Mouse (Mus musculus): ENCODE results near the gene Ccnf. TPM values are rescaled to one million over a fixed set of nuclear protein-coding genes. Genes with fewer than 3 reads are reported as not detected.

Ccnf gene
- polyA plus RNA-seq, 1 experiment from 2014 or later = 49.4 TPM

GRCm38 (mm10) chr17:24224741-24225140 is 26.5 kb downstream of the Ccnf start:
- Histone ChIP-seq H3K9ac (no peak overlapping the region), H3K9me3 (replicated peaks) (no peaks in the 10 kb centered on the region), H3K4me3 (no peak overlapping the region), H3K4me1 (replicated peaks) (peaks cover 8% of the 10 kb centered on the region), H3K27me3 (replicated peaks) (no peaks in the 10 kb centered on the region), H3K36me3 (peaks cover 75% of the 10 kb centered on the region), H3K4me2 (no peak overlapping the region), H3K27ac (ENCODE audit: poor library complexity, severe bottlenecking) (0 out of 2 replicates have a peak overlapping the region, but pooled peaks have one; percentile 15)
- WGBS = 90% methylated on average over 10 of the region's 10 CpGs
- no peak for ATAC-seq (ENCODE audit: insufficient number of reproducible peaks, low FRiP score)

GRCm38 (mm10) chr17:24223513-24223912 is 27.8 kb downstream of the Ccnf start:
- peaks cover 65% of the 10 kb centered on the region for H3K36me3 ChIP-seq
- H3K9ac ChIP-seq = no peak overlapping the region
- H3K4me3 ChIP-seq = no peak overlapping the region
- H3K4me1 ChIP-seq (replicated peaks) = peaks cover 14% of the 10 kb centered on the region
- 89% methylated on average over 5 of the region's 5 CpGs for WGBS
- H3K27ac ChIP-seq (ENCODE audit: poor library complexity, severe bottlenecking) = no peak overlapping the region
- H3K4me2 ChIP-seq = no peak overlapping the region
- no peaks in the 10 kb centered on the region for H3K9me3 ChIP-seq (replicated peaks)
- no peak for ATAC-seq (ENCODE audit: insufficient number of reproducible peaks, low FRiP score)
- H3K27me3 ChIP-seq (replicated peaks) = no peaks in the 10 kb centered on the region

GRCm38 (mm10) chr17:24222653-24223052 is 28.6 kb downstream of the Ccnf start:
- Histone ChIP-seq H3K36me3 (peaks cover 65% of the 10 kb centered on the region), H3K9ac (no peak overlapping the region), H3K4me2 (no peak overlapping the region), H3K9me3 (replicated peaks) (no peaks in the 10 kb centered on the region), H3K27ac (ENCODE audit: poor library complexity, severe bottlenecking) (no peak overlapping the region), H3K4me1 (replicated peaks) (peaks cover 14% of the 10 kb centered on the region), H3K4me3 (no peak overlapping the region), H3K27me3 (replicated peaks) (no peaks in the 10 kb centered on the region)
- no peak for ATAC-seq (ENCODE audit: insufficient number of reproducible peaks, low FRiP score)
- 79% methylated on average over 6 of the region's 6 CpGs for WGBS

- 2% methylated on average over 41 of the region's 41 CpGs for WGBS
- H3K4me2 ChIP-seq = peak within 1 kb of the TSS; percentile 81
- H3K27me3 ChIP-seq (replicated peaks) = no peaks in the 10 kb centered on the region
- H3K9ac ChIP-seq = peak within 1 kb of the TSS; percentile 77
- ATAC-seq (ENCODE audit: insufficient number of reproducible peaks, low FRiP score) = peak; percentile 92
- H3K4me3 ChIP-seq = peak within 1 kb of the TSS; percentile 74
- H3K27ac ChIP-seq (ENCODE audit: poor library complexity, severe bottlenecking) = peak within 1 kb of the TSS; percentile 33
- no peaks in the 10 kb centered on the region for H3K9me3 ChIP-seq (replicated peaks)
- peaks cover 61% of the 10 kb centered on the region for H3K36me3 ChIP-seq
- H3K4me1 ChIP-seq (replicated peaks) = peaks cover 14% of the 10 kb centered on the region
These were observed 30.6 kb downstream of the Ccnf start, which contains the start of gene Tedc2 for GRCm38 (mm10) chr17:24220435-24221411. TSS of gene Tedc2 (minus strand) at chr17:24220851.

- peaks cover 19% of the 10 kb centered on the region for H3K4me1 ChIP-seq (replicated peaks)
- H3K4me3 ChIP-seq = no peak overlapping the region
- H3K4me2 ChIP-seq = no peak overlapping the region
- no peak for ATAC-seq (ENCODE audit: insufficient number of reproducible peaks, low FRiP score)
- no peaks in the 10 kb centered on the region for H3K27me3 ChIP-seq (replicated peaks)
- H3K27ac ChIP-seq (ENCODE audit: poor library complexity, severe bottlenecking) = no peak overlapping the region
- no peaks in the 10 kb centered on the region for H3K9me3 ChIP-seq (replicated peaks)
- 79% methylated on average over 4 of the region's 4 CpGs for WGBS
- H3K9ac ChIP-seq = no peak overlapping the region
- H3K36me3 ChIP-seq = peaks cover 33% of the 10 kb centered on the region
These were observed 34.4 kb downstream of the Ccnf start for GRCm38 (mm10) chr17:24216836-24217235.

GRCm38 (mm10) chr17:24213186-24213585 is 38.1 kb downstream of the Ccnf start:
- Histone ChIP-seq H3K9me3 (replicated peaks) (no peaks in the 10 kb centered on the region), H3K4me2 (no peak overlapping the region), H3K4me1 (replicated peaks) (peaks cover 33% of the 10 kb centered on the region), H3K36me3 (peaks cover 29% of the 10 kb centered on the region), H3K27me3 (replicated peaks) (peaks cover 13% of the 10 kb centered on the region), H3K9ac (no peak overlapping the region), H3K27ac (ENCODE audit: poor library complexity, severe bottlenecking) (no peak overlapping the region), H3K4me3 (no peak overlapping the region)
- no peak for ATAC-seq (ENCODE audit: insufficient number of reproducible peaks, low FRiP score)
- 73% methylated on average over 6 of the region's 6 CpGs for WGBS

GRCm38 (mm10) chr17:24212441-24213018 is 38.8 kb downstream of the Ccnf start:
- H3K27me3 ChIP-seq (replicated peaks) = peaks cover 20% of the 10 kb centered on the region
- WGBS = 37% methylated on average over 5 of the region's 5 CpGs
- no peak for ATAC-seq (ENCODE audit: insufficient number of reproducible peaks, low FRiP score)
- H3K27ac ChIP-seq (ENCODE audit: poor library complexity, severe bottlenecking) = no peak overlapping the region
- peak overlapping the region; percentile 83 for H3K4me2 ChIP-seq
- peaks cover 23% of the 10 kb centered on the region for H3K36me3 ChIP-seq
- no peaks in the 10 kb centered on the region for H3K9me3 ChIP-seq (replicated peaks)
- H3K4me3 ChIP-seq = peak overlapping the region; percentile 50; the same call in 1 of the 2 replicates
- no peak overlapping the region for H3K9ac ChIP-seq
- peaks cover 39% of the 10 kb centered on the region for H3K4me1 ChIP-seq (replicated peaks)

- 2% methylated on average over 37 of the region's 37 CpGs for WGBS
These were observed 39.4 kb downstream of the Ccnf start for GRCm38 (mm10) chr17:24211631-24212440.

GRCm38 (mm10) chr17:24210591-24210990 is 40.7 kb downstream of the Ccnf start:
- ATAC-seq (ENCODE audit: insufficient number of reproducible peaks, low FRiP score) = no peak
- no peak overlapping the region for H3K4me3 ChIP-seq
- peaks cover 7% of the 10 kb centered on the region for H3K36me3 ChIP-seq
- peak overlapping the region; percentile 83 for H3K4me2 ChIP-seq
- 71% methylated on average over 3 of the region's 3 CpGs for WGBS
- peaks cover 59% of the 10 kb centered on the region for H3K4me1 ChIP-seq (replicated peaks)
- no peak overlapping the region for H3K27ac ChIP-seq (ENCODE audit: poor library complexity, severe bottlenecking)
- H3K9ac ChIP-seq = peak overlapping the region; percentile 11; the same call in 1 of the 2 replicates
- H3K27me3 ChIP-seq (replicated peaks) = peaks cover 27% of the 10 kb centered on the region
- no peaks in the 10 kb centered on the region for H3K9me3 ChIP-seq (replicated peaks)

More at GRCm38 (mm10) chr17:24211631-24212440, 39.4 kb downstream of the Ccnf start:
- Histone ChIP-seq H3K36me3 (peaks cover 19% of the 10 kb centered on the region), H3K9me3 (replicated peaks) (no peaks in the 10 kb centered on the region), H3K27ac (ENCODE audit: poor library complexity, severe bottlenecking) (no peak overlapping the region), H3K27me3 (replicated peaks) (peaks cover 27% of the 10 kb centered on the region), H3K4me3 (peak overlapping the region; percentile 50), H3K9ac (peak overlapping the region; percentile 71), H3K4me2 (peak overlapping the region; percentile 83), H3K4me1 (replicated peaks) (peaks cover 46% of the 10 kb centered on the region)
- ATAC-seq (ENCODE audit: insufficient number of reproducible peaks, low FRiP score) = no peak

GRCm38 (mm10) chr17:24209916-24210240 is 41.4 kb downstream of the Ccnf start:
- ATAC-seq (ENCODE audit: insufficient number of reproducible peaks, low FRiP score) = no peak
- Histone ChIP-seq H3K27me3 (replicated peaks) (peaks cover 27% of the 10 kb centered on the region), H3K4me2 (0 out of 2 replicates have a peak overlapping the region, but pooled peaks have one; percentile 89), H3K9ac (peak overlapping the region; percentile 11; the same call in 1 of the 2 replicates), H3K4me1 (replicated peaks) (peaks cover 60% of the 10 kb centered on the region), H3K4me3 (no peak overlapping the region), H3K36me3 (peaks cover under 1% of the 10 kb centered on the region), H3K27ac (ENCODE audit: poor library complexity, severe bottlenecking) (no peak overlapping the region), H3K9me3 (replicated peaks) (no peaks in the 10 kb centered on the region)
- WGBS = 70% methylated on average over 3 of the region's 3 CpGs
